Mouse (Mus musculus) heart, adult 8-10 months (tissue): ENCODE measurements around the gene Armc5. TPM values are rescaled to one million over a fixed set of nuclear protein-coding genes. Genes with fewer than 3 reads are reported as not detected.

ENCODE experiments used
- DNase-seq: peaks from one replicate; pipeline ENCODE4 v3.0.0; 2022; ENCODE audit warnings: low spot score
- microRNA-seq: library from miRNA; unstranded; fragments of <30 nt; microRNA quantifications from one replicate; pipeline ENCODE4 v1.2.0, GENCODE M21; 2022
- total RNA-seq, 4 experiments: library from RNA; stranded (reverse); gene quantifications; 2 replicates each; pipeline ENCODE4 v1.2.4; 2022

Armc5 gene
- total RNA-seq, 4 experiments from 2014 or later = 7.0 to 10.5 (median 7.9) TPM

GRCm38 (mm10) chr7:128288923-128289544, 51.9 kb downstream of the Armc5 start:
- no peak for DNase-seq

Small RNA genes within 50 kb of the gene (microRNA-seq; reads per million reads assigned to microRNA genes)
- gene Mir3103 = not detected

Other genes with a start within 250 kb of the Armc5 start
- 10 to 100 TPM in 1 of 4 experiments, 1 to 10 TPM in 3; 5.4 to 11.0 (median 7.9) TPM for gene Pycard, start 243.5 kb upstream of the Armc5 start, total RNA-seq
- gene Trim72, start 233.4 kb upstream of the Armc5 start, total RNA-seq = 100 to 1,000 TPM; 292 to 380 (median 338) TPM
- gene Itgam, start 174.7 kb upstream of the Armc5 start, total RNA-seq = 10 to 100 TPM in 1 of 4 experiments, 1 to 10 TPM in 3; 2.2 to 26.5 (median 3.1) TPM
- under 1 TPM in 1 of 4 experiments, not detected in 3; 0.09 TPM for gene Gm49368, start 174.7 kb upstream of the Armc5 start, total RNA-seq
- under 1 TPM; 0.16 to 0.41 (median 0.27) TPM for gene Itgax, start 107.8 kb upstream of the Armc5 start, total RNA-seq
- gene Itgad, start 83.0 kb upstream of the Armc5 start, total RNA-seq = under 1 TPM in 1 of 4 experiments, not detected in 3; 0.09 TPM
- gene Cox6a2, start 31.0 kb upstream of the Armc5 start, total RNA-seq = 1,000 to 10,000 TPM; 2,334 to 3,880 (median 3,044) TPM
- gene 9130023H24Rik, start 689 bp downstream of the Armc5 start, total RNA-seq = 1 to 10 TPM; 3.0 to 4.0 (median 3.6) TPM
- gene Tgfb1i1, start 9.5 kb downstream of the Armc5 start, total RNA-seq = 10 to 100 TPM; 13.5 to 15.7 (median 14.6) TPM
- gene Slc5a2, start 28.3 kb downstream of the Armc5 start, total RNA-seq = not detected
- 1 to 10 TPM; 5.8 to 6.9 (median 6.5) TPM for gene BC017158, start 60.8 kb downstream of the Armc5 start, total RNA-seq
- gene Rgs10, start 181.4 kb downstream of the Armc5 start, total RNA-seq = 10 to 100 TPM in 1 of 4 experiments, 1 to 10 TPM in 3; 6.9 to 11.3 (median 9.2) TPM
- gene Tial1, start 224.4 kb downstream of the Armc5 start, total RNA-seq = 10 to 100 TPM; 41.9 to 46.8 (median 44.8) TPM